Mouse (Mus musculus) liver, adult (tissue): ENCODE results near the gene Cep170.

Source experiments
- GATA4 ChIP-seq: IDR thresholded peaks from 2 replicates; pipeline ENCODE4 v1.6.1; 2014; ENCODE audit warnings: mild to moderate bottlenecking, low read length; ENCODE audit not compliant: insufficient replicate concordance

The Cep170 gene

DNA sequence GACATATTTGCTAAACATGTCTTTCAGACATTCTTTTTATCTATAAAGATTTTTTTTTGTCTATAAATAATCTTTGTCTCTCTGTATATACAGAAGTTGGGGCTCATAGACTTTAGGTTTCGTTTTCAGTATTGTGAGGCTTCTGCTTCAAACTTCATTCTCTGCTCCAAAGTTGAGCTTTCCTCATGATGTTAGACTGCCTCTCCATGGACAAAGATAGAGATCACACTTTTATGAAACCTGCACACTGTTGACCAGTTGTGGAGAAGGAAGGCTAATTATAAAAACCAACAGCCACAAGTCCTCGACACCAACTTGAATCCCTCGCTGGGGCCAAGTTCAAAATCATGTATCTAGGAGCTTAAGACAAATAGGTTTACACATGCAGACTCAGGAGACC, 115.2 kb downstream of the Cep170 start:
- no peak for TF ChIP-seq GATA4

DNA sequence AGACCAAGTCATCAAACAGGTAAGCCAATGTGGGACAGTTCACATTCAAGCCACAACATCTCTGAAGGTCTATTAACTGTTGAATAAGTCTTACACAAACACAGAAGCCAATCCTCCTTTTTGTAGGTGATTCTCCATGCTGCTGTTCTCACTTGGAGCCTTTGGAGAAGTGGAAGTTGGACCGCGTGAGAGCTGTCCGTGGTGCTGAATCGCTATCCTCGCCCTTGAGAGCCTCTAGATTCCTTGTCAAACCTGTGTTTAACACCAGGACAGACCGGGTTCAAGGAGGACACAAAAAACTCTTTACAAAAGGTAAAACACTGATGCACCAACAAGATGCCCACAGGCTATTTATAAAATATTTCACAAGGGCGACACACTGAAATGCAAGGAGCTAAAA, 116.8 kb downstream of the Cep170 start:
- TF ChIP-seq GATA4 = no peak

DNA sequence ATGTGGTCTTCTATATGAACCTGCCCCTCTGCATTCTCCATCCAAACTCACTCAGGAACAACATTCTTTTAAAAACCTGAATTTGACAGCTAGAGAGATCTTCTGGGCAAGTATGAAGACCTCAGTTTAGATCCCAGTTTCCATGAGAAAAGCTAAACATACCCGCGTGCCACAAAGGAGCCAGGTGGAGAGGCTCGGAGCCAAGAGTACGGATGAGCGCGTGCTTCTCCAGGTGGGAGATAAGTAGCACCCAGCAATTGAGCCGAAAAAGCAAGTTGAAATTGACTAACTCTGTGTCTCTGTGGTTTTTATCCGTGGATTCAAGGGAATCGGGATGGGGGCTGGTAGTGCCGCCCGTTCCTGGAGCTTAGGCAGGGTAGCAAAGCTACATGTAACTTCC, 122.8 kb downstream of the Cep170 start:
- TF ChIP-seq GATA4 = no peak

DNA sequence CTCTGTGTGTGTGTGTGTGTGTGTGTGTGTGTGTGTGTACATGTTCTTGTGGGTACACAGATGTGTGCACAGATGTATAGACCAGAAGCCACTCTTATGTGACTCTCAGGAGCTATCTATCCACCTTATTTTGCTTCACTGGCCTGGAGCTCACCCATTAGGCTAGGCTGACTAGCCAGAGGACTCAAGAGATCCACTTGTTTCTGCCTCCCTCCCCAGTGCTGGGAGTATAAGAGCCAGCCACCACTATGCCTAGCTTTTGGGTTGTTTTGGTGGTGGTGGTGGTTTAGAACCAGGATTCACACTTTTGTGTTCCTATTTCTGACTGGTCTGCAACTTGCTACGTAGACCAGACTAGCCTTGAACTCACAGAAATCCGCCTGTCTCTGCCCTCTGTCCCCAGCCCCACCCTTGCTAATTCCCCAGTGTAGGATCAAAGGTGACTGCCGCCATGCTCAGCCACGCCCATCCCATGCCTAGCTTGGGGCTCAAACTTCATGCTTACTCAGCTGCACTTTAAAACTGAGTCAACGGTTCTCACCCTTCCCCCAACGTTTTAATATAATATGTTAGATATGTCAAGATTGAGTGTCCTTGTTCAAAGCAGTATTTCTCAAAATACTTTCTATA, 125.5 kb downstream of the Cep170 start:
- TF ChIP-seq GATA4 = no peak
